Mouse (Mus musculus) embryonic facial prominence, embryonic 15.5 days (tissue): Measurements from ENCODE around the gene Ntmt1. TPM values are rescaled to one million over a fixed set of nuclear protein-coding genes. Genes with fewer than 3 reads are reported as not detected.
A peak's percentile ranks its signal among the peaks of the same experiment; 100 is the strongest.

Experiments
- ATAC-seq: fragments of 200-750 bp; cut with Nextera tagmentation; 2 replicates; pipeline ENCODE4 v1.8.0; 2017; ENCODE audit warnings: low read depth, moderate TSS enrichment; ENCODE audit not compliant: insufficient number of reproducible peaks, low FRiP score, low TSS enrichment
- H3K27ac ChIP-seq: fragments of 300-500 bp; sonication (generic); replicated peaks from 2 replicates; pipeline ENCODE4 v1.5.1; 2015; ENCODE audit warnings: mild to moderate bottlenecking, inconsistent platforms
- H3K27me3 ChIP-seq: fragments of 300-500 bp; sonication (generic); 2 replicates; pipeline ENCODE4 v1.6.1; 2015; ENCODE audit warnings: inconsistent platforms
- H3K36me3 ChIP-seq: fragments of 300-500 bp; sonication (generic); 2 replicates; pipeline ENCODE4 v1.6.1; 2015; ENCODE audit warnings: mild to moderate bottlenecking, inconsistent platforms
- H3K4me1 ChIP-seq: fragments of 300-500 bp; sonication (generic); 2 replicates; pipeline ENCODE4 v1.6.1; 2015; ENCODE audit warnings: inconsistent platforms
- H3K4me2 ChIP-seq: fragments of 300-500 bp; sonication (generic); replicated peaks from 2 replicates; pipeline ENCODE4 v1.6.1; 2015; ENCODE audit warnings: mild to moderate bottlenecking, inconsistent platforms
- H3K4me3 ChIP-seq: fragments of 300-500 bp; sonication (generic); replicated peaks from 2 replicates; pipeline ENCODE4 v1.5.1; 2015; ENCODE audit warnings: mild to moderate bottlenecking, inconsistent platforms
- H3K9ac ChIP-seq: fragments of 300-500 bp; sonication (generic); 2 replicates; pipeline ENCODE4 v1.6.1; 2015; ENCODE audit warnings: inconsistent platforms
- H3K9me3 ChIP-seq: fragments of 300-500 bp; sonication (generic); replicated peaks from 2 replicates; pipeline ENCODE4 v1.6.1; 2016; ENCODE audit warnings: inconsistent platforms
- WGBS: fragments of 180-500 bp; shearing (Covaris S2); methylation state at CpG from one replicate; pipeline ENCODE4 v1.1.7; 2015; 5-methylcytosine and 5-hydroxymethylcytosine counted together
- polyA plus RNA-seq: library from polyadenylated mRNA; unstranded; fragments of >200 nt; fragmentation: Nextera tagmentation; extraction: Ambion mirVana; gene quantifications from 2 replicates; pipeline ENCODE4 v1.2.1, GENCODE M21; 2015

The Ntmt1 gene
- polyA plus RNA-seq, 1 experiment from 2014 or later, result 87.0 TPM

DNA sequence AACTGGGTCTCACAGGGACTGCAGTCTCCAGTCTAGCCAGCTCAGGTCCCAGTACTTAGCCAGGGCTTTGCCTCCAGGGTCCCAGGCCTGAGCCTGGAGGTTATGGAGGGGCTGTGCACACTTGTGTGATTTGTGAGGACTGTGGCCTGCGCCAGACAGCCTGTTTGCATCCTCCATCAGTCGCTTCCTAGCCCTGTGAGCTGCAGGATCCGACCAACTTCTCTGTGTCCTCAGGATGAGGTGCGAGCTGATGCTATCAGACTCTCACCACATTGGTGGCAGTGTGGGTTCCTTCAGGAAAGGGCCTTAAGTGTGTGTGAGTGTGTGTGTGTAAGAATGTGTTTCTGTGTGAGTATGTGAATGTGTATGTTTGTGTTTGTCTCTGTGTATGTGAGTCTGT, 20.2 kb upstream of the Ntmt1 start:
- 59% methylated on average over 4 of the region's 4 CpGs for WGBS
- H3K27me3 ChIP-seq, result no peaks in the 10 kb centered on the region
- H3K27ac ChIP-seq, result no peak overlapping the region; the same call in 1 of the 2 replicates
- no peaks in the 10 kb centered on the region for H3K9me3 ChIP-seq
- no peak overlapping the region for H3K4me2 ChIP-seq
- no peak overlapping the region for H3K9ac ChIP-seq
- H3K4me3 ChIP-seq, result no peak overlapping the region
- no peak for ATAC-seq
- H3K36me3 ChIP-seq, result no peaks in the 10 kb centered on the region
- peaks cover 33% of the 10 kb centered on the region for H3K4me1 ChIP-seq

DNA sequence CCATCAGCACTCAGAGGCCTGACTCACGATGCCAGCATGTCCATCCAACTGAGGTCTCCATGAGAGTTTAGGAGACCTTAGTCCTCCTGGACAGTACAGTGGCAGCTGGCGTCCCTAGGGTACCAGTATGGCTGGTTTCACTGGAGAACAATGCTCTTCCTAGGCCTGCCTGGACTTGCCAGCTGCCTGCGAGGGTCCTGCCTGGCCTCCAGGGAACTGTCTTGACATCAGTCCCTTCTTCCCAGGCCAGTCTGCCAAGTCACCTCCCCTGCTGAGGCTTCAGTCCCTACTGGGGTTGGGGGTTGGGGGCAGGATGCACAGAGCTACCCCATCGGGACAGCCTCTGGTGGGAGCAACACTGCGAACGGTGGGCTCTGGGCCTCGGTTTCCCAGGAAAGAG, 15.6 kb upstream of the Ntmt1 start:
- no peaks in the 10 kb centered on the region for H3K36me3 ChIP-seq
- H3K27ac ChIP-seq, result no peak overlapping the region
- no peak overlapping the region for H3K9ac ChIP-seq
- WGBS, result 74% methylated on average over 7 of the region's 7 CpGs
- H3K4me1 ChIP-seq, result peaks cover 31% of the 10 kb centered on the region
- H3K9me3 ChIP-seq, result no peaks in the 10 kb centered on the region
- no peak for ATAC-seq
- no peak overlapping the region for H3K4me3 ChIP-seq
- no peaks in the 10 kb centered on the region for H3K27me3 ChIP-seq
- no peak overlapping the region for H3K4me2 ChIP-seq

DNA sequence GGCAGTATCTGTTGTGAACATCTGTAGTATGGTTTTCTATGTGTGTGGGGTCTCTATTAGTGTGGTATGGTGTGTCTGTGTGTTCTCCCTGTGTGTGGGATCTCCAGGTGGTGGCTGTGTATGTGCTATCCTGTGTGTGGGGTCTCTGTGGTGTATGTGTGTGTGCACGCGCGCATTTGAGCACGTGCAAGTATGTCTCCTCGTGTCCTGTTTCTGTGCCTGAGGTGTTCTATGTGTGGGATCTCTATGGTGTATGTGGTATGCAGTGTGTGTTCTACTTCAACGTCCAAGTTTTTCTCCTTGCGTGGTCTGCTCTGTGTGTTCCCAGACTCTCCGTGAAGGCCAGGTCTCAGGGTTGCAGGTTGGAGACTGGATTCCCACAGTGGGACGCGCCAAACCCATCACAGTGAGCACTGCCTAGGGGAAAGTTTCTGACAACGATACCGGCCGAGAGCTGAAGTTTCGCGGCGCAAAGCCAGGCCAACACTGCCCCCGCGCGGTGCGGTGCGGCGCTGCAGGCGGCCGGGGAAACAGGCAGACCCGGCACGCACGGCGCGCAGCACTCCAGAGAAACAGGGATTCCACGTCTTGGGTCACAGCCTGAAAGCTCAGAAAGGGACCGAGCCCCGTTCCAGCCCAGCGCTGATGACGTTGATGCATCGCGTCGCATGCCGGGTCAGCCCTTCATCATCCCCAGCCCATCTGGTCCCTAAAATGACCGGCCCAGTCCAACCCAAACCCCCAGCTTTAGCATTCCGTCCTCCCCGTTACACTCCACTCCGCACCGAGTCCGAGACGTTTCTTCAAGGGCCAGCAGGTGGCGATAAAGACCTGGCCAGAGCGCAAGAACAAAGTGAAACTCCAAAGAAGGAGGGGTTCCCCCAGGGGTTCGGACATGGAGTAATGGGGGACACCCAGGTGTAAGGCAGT, 13.2 kb upstream of the Ntmt1 start:
- peak overlapping the region; percentile 45 for H3K4me3 ChIP-seq
- H3K9me3 ChIP-seq, result no peaks in the 10 kb centered on the region
- WGBS, result 3% methylated on average over 48 of the region's 48 CpGs
- H3K4me2 ChIP-seq, result peak overlapping the region; percentile 77
- peak overlapping the region; percentile 80 for H3K27ac ChIP-seq
- no peaks in the 10 kb centered on the region for H3K36me3 ChIP-seq
- no peak overlapping the region for H3K9ac ChIP-seq
- H3K27me3 ChIP-seq, result no peaks in the 10 kb centered on the region
- ATAC-seq, result peak; percentile 68
- H3K4me1 ChIP-seq, result peaks cover 29% of the 10 kb centered on the region

DNA sequence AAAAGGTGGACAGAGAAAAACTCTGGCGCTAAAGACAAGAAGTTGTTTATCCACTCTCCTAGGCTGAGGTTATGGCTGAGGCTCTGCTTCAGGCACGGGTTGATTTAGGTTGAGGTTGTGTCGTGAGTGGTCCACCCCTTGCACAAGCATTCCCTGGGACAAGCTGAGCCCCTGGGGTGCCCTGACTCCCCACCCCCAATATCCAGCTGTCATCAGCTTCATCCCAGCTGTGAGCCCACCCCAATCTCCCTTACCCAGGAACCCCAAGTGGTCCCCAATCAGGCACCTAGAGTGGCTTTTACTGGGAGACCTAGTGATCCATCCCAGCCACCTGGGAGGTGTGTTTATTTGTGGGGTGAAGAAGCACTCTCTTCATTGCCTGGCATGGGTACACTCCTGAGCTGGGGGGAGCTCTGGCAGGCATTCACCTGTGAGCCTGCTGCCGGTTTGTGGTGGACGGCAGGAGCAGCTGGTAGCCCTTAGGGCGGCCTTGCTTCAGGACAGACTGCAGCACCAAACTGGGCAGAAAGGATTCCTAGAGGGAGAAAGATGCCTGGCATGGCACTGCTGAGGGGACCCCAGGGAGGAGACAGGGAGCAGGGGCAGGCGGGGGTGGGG, 12.2 kb upstream of the Ntmt1 start:
- no peak for ATAC-seq
- peak overlapping the region; percentile 80; the same call in 1 of the 2 replicates for H3K27ac ChIP-seq
- WGBS, result 66% methylated on average over 7 of the region's 7 CpGs

DNA sequence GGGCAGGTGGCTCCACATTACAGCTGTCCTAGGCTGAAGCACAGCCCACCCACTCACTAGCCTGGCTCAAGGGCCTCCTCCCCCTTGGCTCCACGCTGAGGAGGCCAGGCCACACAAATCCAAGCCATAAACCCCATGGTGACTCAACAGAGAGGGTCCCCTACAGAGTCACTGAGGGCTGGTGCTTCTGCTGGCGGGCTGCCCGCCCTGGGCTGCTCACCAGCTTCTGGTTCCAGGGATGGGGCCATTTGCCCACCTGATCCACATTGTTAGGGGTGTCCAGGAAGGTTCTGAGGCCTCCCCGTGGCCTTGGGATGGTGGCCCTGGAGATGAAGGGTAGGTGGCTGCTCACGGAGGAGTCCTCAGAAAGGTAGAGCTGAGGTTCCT, 11.7 kb upstream of the Ntmt1 start:
- H3K36me3 ChIP-seq, result no peaks in the 10 kb centered on the region
- H3K9me3 ChIP-seq, result no peaks in the 10 kb centered on the region
- H3K4me3 ChIP-seq, result peak overlapping the region; percentile 20; the same call in 1 of the 2 replicates
- no peak overlapping the region for H3K9ac ChIP-seq
- peak overlapping the region; percentile 46 for H3K4me2 ChIP-seq
- no peak for ATAC-seq
- H3K27ac ChIP-seq, result peak overlapping the region; percentile 39
- peaks cover 3% of the 10 kb centered on the region; the same call in 1 of the 2 replicates for H3K27me3 ChIP-seq
- peaks cover 34% of the 10 kb centered on the region for H3K4me1 ChIP-seq
- WGBS, result 70% methylated on average over 5 of the region's 5 CpGs

More for the DNA sequence above, 12.2 kb upstream of the Ntmt1 start:
- Histone ChIP-seq H3K4me2 (peak overlapping the region; percentile 77), H3K4me1 (peaks cover 29% of the 10 kb centered on the region), H3K27me3 (no peaks in the 10 kb centered on the region), H3K9me3 (no peaks in the 10 kb centered on the region), H3K36me3 (no peaks in the 10 kb centered on the region), H3K9ac (no peak overlapping the region), H3K4me3 (peak overlapping the region; percentile 45)

DNA sequence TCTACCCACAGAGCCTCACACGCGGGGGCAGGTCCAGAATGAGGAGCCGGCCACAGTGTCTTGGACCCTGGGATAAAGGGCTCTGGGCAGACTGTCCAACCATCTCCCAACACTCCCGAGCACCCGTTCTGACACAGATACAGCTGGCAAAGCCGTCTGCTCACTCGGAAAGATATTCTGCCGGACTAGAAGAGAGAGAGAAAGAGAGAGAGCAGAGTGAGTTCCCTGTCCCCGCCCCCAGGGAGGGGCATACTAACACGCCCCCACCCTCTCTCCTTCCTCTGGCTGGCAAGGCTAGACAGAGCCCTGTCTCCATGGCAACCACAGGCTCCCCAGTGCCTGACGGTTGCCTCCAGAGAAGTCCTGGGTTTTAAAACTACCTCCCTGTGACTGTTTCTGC, 11.2 kb upstream of the Ntmt1 start:
- peak overlapping the region; percentile 46 for H3K4me2 ChIP-seq
- ATAC-seq, result peak; percentile 75
- no peaks in the 10 kb centered on the region for H3K9me3 ChIP-seq
- peak overlapping the region; percentile 20 for H3K4me3 ChIP-seq
- H3K36me3 ChIP-seq, result no peaks in the 10 kb centered on the region
- H3K4me1 ChIP-seq, result peaks cover 39% of the 10 kb centered on the region
- H3K9ac ChIP-seq, result no peak overlapping the region
- peak overlapping the region; percentile 48 for H3K27ac ChIP-seq
- H3K27me3 ChIP-seq, result peaks cover 8% of the 10 kb centered on the region; the same call in 1 of the 2 replicates
- 4% methylated on average over 11 of the region's 11 CpGs for WGBS

DNA sequence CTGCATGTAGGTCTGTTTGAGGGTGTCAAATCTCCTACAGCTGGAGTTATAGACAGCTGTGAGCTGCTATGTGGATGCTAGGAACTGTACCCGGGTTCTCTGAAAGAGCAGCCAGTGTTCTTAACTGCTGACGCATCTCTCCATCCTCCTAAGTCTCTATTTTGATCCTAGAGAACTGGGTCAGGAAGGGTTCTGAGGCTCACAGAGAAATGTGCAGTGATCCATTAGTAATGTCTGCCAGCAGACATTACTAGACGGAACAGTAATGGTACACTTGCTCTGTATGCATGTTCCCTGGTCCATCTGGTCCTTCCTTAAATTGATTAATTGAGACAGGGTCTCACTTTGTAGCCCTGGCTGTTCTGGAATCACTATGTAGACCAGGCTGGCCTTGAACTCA, 8.2 kb upstream of the Ntmt1 start:
- WGBS, result 75% methylated on average over 3 of the region's 3 CpGs
- ATAC-seq, result no peak
- peaks cover 41% of the 10 kb centered on the region for H3K4me1 ChIP-seq

DNA sequence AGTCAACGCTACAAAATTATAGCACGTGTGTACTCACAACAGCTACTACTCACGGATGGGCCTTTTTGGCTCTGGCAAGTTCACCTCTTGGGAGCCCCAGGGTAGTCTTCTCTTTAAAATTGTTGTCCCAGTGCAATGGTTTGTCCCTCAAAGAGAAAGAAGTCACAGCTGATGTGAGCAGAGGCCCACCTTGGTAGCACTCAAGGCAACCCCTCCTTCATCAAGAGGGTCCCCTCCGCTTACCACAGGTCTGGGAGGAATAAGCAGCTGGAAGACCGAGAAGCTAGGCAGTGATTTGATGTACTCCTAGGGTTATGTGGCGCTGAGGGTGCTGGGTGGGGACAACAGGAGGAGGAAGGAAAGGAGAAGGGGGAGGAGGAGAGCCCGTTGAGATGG, 7.0 kb upstream of the Ntmt1 start:
- peaks cover 33% of the 10 kb centered on the region for H3K4me1 ChIP-seq
- no peak for ATAC-seq
- 23% methylated on average over 7 of the region's 7 CpGs for WGBS

More for the DNA sequence above, 8.2 kb upstream of the Ntmt1 start:
- H3K4me3 ChIP-seq, result no peak overlapping the region
- no peak overlapping the region for H3K4me2 ChIP-seq
- peaks cover 25% of the 10 kb centered on the region for H3K27me3 ChIP-seq
- no peak overlapping the region for H3K9ac ChIP-seq
- H3K9me3 ChIP-seq, result no peaks in the 10 kb centered on the region
- H3K27ac ChIP-seq, result no peak overlapping the region
- H3K36me3 ChIP-seq, result no peaks in the 10 kb centered on the region

DNA sequence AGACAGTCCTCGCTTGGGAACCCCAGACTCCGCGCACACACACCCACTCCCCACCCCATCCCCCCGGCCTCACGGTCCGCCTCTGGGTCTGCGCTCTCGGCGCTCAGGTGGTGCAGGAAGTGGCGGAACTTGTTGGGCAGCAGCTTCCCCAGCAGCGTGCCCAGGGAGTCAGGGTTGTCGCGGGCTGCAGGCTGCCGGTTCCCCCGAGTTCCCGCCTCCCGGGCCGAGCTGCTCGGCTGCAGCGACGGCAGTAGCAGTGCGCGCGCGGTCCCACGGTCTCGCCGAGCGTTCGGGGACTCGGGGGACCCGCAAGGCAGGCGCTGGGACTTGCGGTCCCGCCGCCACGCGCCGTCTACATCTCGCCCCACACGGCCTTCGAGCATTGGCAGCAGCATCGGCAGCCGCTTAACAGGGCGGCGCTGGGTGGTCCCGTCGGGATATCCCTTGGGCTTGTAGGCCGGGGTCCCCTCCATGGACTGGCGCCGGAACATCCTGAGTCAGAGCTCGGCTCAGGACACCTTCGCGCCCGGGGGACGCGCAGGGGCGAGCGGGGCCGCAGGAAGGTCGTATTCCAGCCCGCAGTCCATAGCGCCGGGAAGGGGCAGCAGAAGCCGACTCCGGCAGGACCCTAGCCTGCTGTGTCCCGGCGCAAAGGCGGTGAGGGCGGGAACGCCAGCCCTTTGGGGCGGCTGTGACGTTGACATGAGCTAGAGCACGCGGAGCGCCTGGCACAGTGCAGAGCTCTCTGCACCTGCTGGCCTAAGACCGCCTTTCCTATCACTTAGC, 6.4 kb upstream of the Ntmt1 start:
- H3K27ac ChIP-seq, result 0 out of 2 replicates have a peak overlapping the region, but pooled peaks have one; percentile 3
- peaks cover 27% of the 10 kb centered on the region for H3K4me1 ChIP-seq
- no peaks in the 10 kb centered on the region for H3K36me3 ChIP-seq
- WGBS, result under 1% methylated on average over 77 of the region's 77 CpGs
- H3K4me2 ChIP-seq, result peak overlapping the region; percentile 97
- no peaks in the 10 kb centered on the region for H3K9me3 ChIP-seq
- peak overlapping the region; percentile 48 for H3K4me3 ChIP-seq
- H3K27me3 ChIP-seq, result peaks cover 25% of the 10 kb centered on the region
- no peak for ATAC-seq
- peak overlapping the region; percentile 35 for H3K9ac ChIP-seq

More for the DNA sequence above, 7.0 kb upstream of the Ntmt1 start:
- Histone ChIP-seq H3K4me2 (peak overlapping the region; percentile 97), H3K4me3 (peak overlapping the region; percentile 48), H3K27ac (no peak overlapping the region), H3K27me3 (peaks cover 25% of the 10 kb centered on the region), H3K9ac (0 out of 2 replicates have a peak overlapping the region, but pooled peaks have one; percentile 35), H3K36me3 (no peaks in the 10 kb centered on the region), H3K9me3 (no peaks in the 10 kb centered on the region)

DNA sequence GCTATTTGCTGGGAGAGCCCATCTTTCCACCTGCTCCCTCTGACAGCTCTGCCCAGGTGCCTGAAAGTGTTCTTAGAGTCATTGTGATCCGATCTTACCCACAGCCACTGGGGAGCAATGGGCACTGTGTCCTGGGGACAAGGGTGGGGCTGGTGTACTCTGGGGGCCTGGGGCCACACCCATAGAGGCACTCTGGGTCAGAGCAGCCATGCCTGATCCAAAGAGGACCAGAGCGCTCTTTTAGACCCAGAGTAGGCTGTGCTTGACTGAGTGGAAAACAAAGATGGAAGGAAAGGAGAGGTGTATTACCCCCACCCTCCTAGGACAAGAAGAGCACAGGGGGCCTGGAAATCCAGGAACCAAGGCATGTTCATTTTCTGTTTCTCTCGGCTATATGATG, 4.0 kb upstream of the Ntmt1 start, which contains the start of gene 1700001O22Rik:
TSS of gene 1700001O22Rik (minus strand) at position 58 of the 400 bp plus-strand sequence.
- no peaks in the 10 kb centered on the region for H3K36me3 ChIP-seq
- H3K27me3 ChIP-seq, result peaks cover 25% of the 10 kb centered on the region
- ATAC-seq, result no peak
- no peak within 1 kb of the TSS for H3K27ac ChIP-seq
- no peak within 1 kb of the TSS for H3K4me2 ChIP-seq
- H3K9me3 ChIP-seq, result no peaks in the 10 kb centered on the region
- H3K4me1 ChIP-seq, result peaks cover 29% of the 10 kb centered on the region
- WGBS, result 79% methylated on average over 3 of the region's 3 CpGs
- H3K9ac ChIP-seq, result no peak within 1 kb of the TSS
- no peak within 1 kb of the TSS for H3K4me3 ChIP-seq
